Mouse (Mus musculus) natural killer cell, adult 2 months (primary cell): ENCODE results near the gene Srpk2.
A peak's percentile ranks its signal among the peaks of the same experiment; 100 is the strongest.
"Not testable (repeated sequence)": the region's sequence is repeated elsewhere in the genome, so short reads cannot be mapped to it uniquely, and the experiment has no call there.

Source experiments
- DNase-seq, 2 experiments: peaks; one replicate each; pipeline ENCODE4 v3.0.0; 2022; ENCODE audit warnings: low spot score in 2 of 2

Gene Srpk2

DNA sequence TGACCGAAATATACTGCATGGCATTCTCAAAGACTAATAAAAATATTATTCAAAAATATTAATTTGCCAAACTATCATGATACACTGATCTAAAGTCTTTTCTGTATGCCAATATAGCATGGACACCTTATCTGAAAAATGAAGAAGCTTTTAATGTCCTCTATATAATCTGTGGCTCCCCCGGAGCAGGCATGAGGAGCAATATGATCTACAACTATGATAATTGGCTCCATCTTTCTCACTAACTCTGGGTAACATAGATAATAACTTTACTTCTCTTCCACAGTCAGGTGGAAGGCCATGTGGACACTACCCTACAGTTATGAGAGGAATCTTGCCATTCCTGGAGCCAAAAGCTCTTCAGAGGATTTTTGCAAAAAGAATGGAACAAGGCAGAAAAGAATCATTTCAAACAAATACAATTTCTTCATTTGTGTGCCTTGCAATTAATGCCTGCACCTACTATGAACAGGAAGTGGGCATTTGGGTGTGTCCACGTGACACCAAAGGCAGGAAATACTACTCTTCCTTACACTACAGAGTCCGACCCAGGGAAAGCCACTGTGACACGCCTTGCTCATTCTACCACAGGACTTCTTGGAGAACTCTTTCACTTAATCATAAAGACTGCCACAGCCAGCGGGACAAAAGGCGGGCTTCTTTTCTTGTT lies 80.2 kb downstream of the Srpk2 start:
- peak; percentile 47 to 50 for DNase-seq

DNA sequence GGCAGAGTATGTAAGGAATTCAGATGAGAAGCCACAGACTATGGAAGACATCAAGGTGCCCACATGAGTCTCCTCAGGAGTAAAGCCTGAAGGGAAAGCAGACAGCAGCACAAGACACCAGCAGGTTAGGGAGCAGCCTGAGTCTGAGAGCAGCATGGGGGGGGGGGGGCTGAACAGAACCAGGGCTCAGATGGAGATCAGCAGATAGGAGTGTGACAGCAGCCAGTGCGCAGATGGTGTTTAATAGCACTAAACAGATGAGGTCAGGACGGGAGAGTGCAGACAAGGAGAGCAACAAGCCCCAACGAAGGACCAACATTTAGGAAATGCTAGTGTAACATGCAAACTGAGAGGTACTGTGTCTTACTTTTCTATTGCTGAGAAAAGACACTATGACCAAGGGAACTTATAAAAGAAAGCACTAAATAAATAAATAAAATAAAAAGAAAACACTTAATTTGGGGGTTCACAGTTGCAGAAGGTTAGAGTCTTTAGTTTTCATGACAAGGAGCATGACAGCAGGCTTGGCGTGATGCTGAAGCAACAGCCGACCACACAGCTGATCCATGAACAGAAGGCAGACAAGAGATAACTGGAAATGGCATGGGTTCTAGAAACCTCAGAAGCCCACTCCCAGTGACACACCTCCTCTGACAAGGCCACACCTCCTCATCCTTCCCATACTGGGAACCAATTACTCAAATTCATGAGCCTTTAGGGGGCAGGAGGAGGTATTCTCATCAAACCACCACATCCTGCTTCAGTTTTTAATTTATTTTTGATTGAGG lies 84.5 kb downstream of the Srpk2 start:
- DNase-seq, result no peak

- no peak for DNase-seq
These were observed 85.2 kb downstream of the Srpk2 start for GRCm38 (mm10) chr5:23599171-23599570.

DNA sequence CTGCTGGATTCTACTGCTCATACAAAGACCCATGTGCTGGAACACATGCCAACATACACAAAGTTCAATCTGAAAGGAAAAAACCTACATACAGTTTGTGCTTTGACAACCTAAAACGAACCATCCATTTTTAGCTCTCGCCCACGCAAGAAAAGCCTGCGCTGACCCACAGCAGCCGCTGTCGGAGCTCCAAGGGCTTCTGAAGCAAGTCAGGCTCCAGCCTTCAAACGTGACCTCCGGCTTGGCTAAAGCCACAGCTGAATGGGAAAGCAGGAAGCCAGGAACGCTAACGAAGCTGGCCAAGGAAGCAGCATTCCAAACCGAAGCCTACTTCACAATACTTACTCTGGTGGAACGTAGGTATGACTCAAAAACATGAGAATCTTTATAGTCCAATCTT lies 85.9 kb downstream of the Srpk2 start:
- no peak for DNase-seq

GRCm38 (mm10) chr5:23597999-23598398 lies 86.4 kb downstream of the Srpk2 start:
- DNase-seq, result peak in 1 of 2 experiments; percentile 29

GRCm38 (mm10) chr5:23597260-23597864 lies 87.1 kb downstream of the Srpk2 start:
- DNase-seq, result no peak

GRCm38 (mm10) chr5:23596326-23596965 lies 88.0 kb downstream of the Srpk2 start:
- no peak for DNase-seq

DNA sequence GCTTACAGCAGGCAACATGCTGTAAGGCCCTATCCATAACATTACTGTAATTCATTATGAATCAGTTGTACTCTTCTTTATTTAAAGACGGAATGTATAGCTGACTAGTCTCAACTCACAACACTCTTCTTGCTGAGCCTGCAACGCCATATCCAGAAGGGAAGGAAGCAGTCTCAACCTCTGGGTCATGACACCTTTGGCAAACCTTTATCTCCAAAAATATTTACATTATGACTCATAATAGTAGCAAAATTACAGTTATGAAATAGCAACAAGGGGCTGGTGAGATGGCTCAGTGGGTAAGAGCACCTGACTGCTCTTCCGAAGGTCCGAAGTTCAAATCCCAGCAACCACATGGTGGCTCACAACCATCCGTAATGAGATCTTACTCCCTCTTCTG lies 94.1 kb downstream of the Srpk2 start:
- not testable (repeated sequence) for DNase-seq

- no peak for DNase-seq
These were observed 96.8 kb downstream of the Srpk2 start for GRCm38 (mm10) chr5:23587614-23588013.

GRCm38 (mm10) chr5:23586531-23587453 lies 97.6 kb downstream of the Srpk2 start:
- no peak for DNase-seq

GRCm38 (mm10) chr5:23581484-23582060 lies 102.8 kb downstream of the Srpk2 start:
- no peak for DNase-seq

- no peak for DNase-seq
These were observed 105.1 kb downstream of the Srpk2 start for GRCm38 (mm10) chr5:23579120-23579880.

DNA sequence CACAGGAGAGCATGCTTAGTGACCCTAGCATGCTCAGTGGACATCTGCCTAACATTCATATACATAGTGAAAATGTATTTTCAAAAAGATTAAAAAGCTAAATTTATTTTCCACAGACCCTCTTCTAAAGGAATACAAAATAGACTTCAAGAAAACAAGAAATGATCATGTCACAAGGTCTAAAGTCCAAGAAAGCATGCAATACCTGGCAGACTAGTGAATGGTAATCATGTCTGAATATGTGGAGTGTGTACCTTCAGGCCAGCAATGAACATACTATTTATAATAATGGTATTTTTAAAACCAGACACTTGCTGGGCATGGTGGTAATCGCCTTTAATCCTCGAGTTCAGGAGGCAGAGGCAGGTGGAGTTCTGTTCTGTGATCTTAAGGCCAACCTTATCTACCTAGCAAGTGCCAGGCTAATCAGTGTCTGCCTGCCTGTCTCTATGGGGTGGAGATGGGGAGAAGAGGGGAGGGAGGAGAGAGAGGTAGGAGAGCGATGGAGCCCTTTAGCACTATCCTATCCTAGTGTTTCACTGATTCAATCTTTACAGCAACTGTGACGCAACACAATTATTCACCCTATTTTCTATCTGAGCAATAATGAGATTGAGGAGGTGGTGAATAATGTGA lies 106.0 kb downstream of the Srpk2 start:
- no peak for DNase-seq

DNA sequence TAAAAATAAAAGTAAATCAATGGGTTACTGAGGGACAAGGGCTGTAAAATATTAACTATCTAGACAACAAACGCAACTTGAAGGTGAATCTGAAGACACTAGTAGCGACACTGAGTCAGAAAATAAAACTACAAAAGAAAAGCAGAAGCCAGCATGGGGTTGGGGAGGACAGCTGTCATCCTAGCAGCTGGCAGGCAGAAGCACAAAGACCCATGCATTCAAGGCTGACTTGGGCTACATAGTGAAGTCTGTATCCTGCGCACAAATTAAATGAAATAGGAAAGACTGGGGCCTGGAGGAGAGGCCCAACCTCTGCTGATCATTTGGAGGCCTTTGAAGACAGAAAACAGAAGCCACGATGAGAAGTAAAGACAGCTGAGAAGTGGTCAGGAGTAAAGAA lies 106.6 kb downstream of the Srpk2 start:
- no peak for DNase-seq

GRCm38 (mm10) chr5:23576336-23577094 lies 107.9 kb downstream of the Srpk2 start:
- no peak for DNase-seq

GRCm38 (mm10) chr5:23573942-23574341 lies 110.5 kb downstream of the Srpk2 start:
- DNase-seq, result no peak

- DNase-seq, result no peak
These were observed 116.2 kb downstream of the Srpk2 start for GRCm38 (mm10) chr5:23568188-23568587.

- no peak for DNase-seq
These were observed 118.0 kb downstream of the Srpk2 start for GRCm38 (mm10) chr5:23566382-23566781.
